Mouse (Mus musculus) embryonic fibroblast, embryonic 13.5 days (primary cell): ENCODE data around the gene Kirrel3.

Experiments used
- CTCF ChIP-seq: IDR thresholded peaks from 2 replicates; pipeline ENCODE4 v1.5.1; 2011; ENCODE audit warnings: mild to moderate bottlenecking, control low read depth, low read length, moderate library complexity, borderline replicate concordance; ENCODE audit not compliant: insufficient read depth
- POLR2A ChIP-seq: IDR thresholded peaks from 2 replicates; pipeline ENCODE4 v1.6.1; 2011; ENCODE audit warnings: low read depth, mild to moderate bottlenecking, control low read depth, low read length, moderate library complexity

GRCm38 (mm10) chr9:34978229-34978628 lies 492.5 kb downstream of the Kirrel3 start:
- no peak for TF ChIP-seq CTCF
- no peak for TF ChIP-seq POLR2A
